Mouse (Mus musculus) E14TG2a.4 (cell line): ENCODE measurements around the gene Gpat2.

Experiments used
- CTCF ChIP-seq: conservative IDR thresholded peaks from 2 replicates; pipeline ENCODE4 v1.5.1; 2014; ENCODE audit warnings: low read length
- NANOG ChIP-seq: IDR thresholded peaks from 2 replicates; pipeline ENCODE4 v1.6.1; 2014; ENCODE audit warnings: borderline replicate concordance, low read length, mixed read lengths
- POU5F1 ChIP-seq: IDR thresholded peaks from 2 replicates; pipeline ENCODE4 v1.6.1; 2014; ENCODE audit warnings: low read length, borderline replicate concordance

DNA sequence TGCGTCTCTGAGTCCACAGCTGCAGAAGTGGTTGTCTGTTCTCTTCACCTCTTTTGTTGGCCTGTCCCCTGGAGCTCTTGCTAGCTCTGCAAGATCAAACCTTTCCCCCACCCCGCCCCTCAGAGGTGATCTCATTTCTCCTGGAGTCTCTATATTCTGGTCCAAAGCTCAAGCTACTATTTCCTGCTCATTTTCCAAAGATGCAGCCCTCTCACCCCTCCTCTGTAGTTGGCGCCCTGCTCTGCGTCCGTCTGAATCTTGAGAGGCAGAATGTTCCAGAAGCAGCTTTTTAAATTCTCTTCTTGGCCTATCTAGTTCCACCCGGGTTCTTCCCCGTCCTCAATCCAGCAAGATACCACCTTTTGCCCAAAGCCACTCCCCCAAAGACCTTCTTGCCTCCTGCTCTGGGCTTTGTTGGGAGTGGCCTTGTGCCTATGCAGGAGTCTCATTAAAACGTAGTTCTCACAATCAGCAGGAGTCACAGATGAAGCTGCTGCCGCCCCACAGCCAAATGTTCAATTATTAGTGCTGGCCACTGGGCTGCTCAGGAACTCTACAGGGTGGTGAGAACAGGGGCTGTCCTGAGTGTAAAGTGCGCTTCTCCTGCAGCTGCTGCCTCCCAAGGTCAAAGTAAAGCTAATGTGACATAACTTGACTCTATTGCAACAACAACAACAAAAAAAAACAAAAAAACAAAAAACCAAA, 6.6 kb upstream of the Gpat2 start:
- TF ChIP-seq CTCF, result no peak
- no peak for TF ChIP-seq POU5F1
- TF ChIP-seq NANOG, result no peak
